Mouse (Mus musculus): ENCODE results near the gene Cartpt. TPM values are rescaled to one million over a fixed set of nuclear protein-coding genes. Genes with fewer than 3 reads are reported as not detected.
"Not testable (repeated sequence)": the region's sequence is repeated elsewhere in the genome, so short reads cannot be mapped to it uniquely, and the experiment has no call there.

Gene Cartpt
- polyA plus RNA-seq, 1 experiment, result 7.6 TPM

- peak; percentile 25 for DNase-seq (ENCODE audit: low read depth)
- TF ChIP-seq POLR2A (IDR thresholded peaks at IDR 0.05; ENCODE audit: borderline replicate concordance, extremely low read depth, insufficient read depth, insufficient read length, poor library complexity, severe bottlenecking) (no peak), CTCF (IDR thresholded peaks at IDR 0.05; ENCODE audit: borderline replicate concordance, extremely low read depth, insufficient read depth, insufficient read length) (no peak)
These were observed 978 bp downstream of the Cartpt start for GRCm38 (mm10) chr13:99899670-99900556.

- DNase-seq (ENCODE audit: low read depth), result no peak
- TF ChIP-seq POLR2A (IDR thresholded peaks at IDR 0.05; ENCODE audit: borderline replicate concordance, extremely low read depth, insufficient read depth, insufficient read length, poor library complexity, severe bottlenecking), result no peak
- TF ChIP-seq CTCF (IDR thresholded peaks at IDR 0.05; ENCODE audit: borderline replicate concordance, extremely low read depth, insufficient read depth, insufficient read length), result no peak
These were observed 2.1 kb downstream of the Cartpt start for GRCm38 (mm10) chr13:99898816-99899215.

GRCm38 (mm10) chr13:99885636-99886035 is 15.3 kb downstream of the Cartpt start:
- TF ChIP-seq CTCF (IDR thresholded peaks at IDR 0.05; ENCODE audit: borderline replicate concordance, extremely low read depth, insufficient read depth, insufficient read length) (no peak), POLR2A (IDR thresholded peaks at IDR 0.05; ENCODE audit: borderline replicate concordance, extremely low read depth, insufficient read depth, insufficient read length, poor library complexity, severe bottlenecking) (no peak)
- DNase-seq (ENCODE audit: low read depth), result no peak

GRCm38 (mm10) chr13:99881774-99882173 is 19.1 kb downstream of the Cartpt start:
- DNase-seq (ENCODE audit: low read depth), result not testable (repeated sequence)

GRCm38 (mm10) chr13:99879696-99880095 is 21.2 kb downstream of the Cartpt start:
- TF ChIP-seq POLR2A (IDR thresholded peaks at IDR 0.05; ENCODE audit: borderline replicate concordance, extremely low read depth, insufficient read depth, insufficient read length, poor library complexity, severe bottlenecking) (no peak), CTCF (IDR thresholded peaks at IDR 0.05; ENCODE audit: borderline replicate concordance, extremely low read depth, insufficient read depth, insufficient read length) (no peak)
- no peak for DNase-seq (ENCODE audit: low read depth)

GRCm38 (mm10) chr13:99872059-99872458 is 28.8 kb downstream of the Cartpt start:
- no peak for DNase-seq (ENCODE audit: low read depth)
- no peak for TF ChIP-seq CTCF (IDR thresholded peaks at IDR 0.05; ENCODE audit: borderline replicate concordance, extremely low read depth, insufficient read depth, insufficient read length)
- no peak for TF ChIP-seq POLR2A (IDR thresholded peaks at IDR 0.05; ENCODE audit: borderline replicate concordance, extremely low read depth, insufficient read depth, insufficient read length, poor library complexity, severe bottlenecking)

- peak; percentile 16; the same call in 1 of the 2 replicates for TF ChIP-seq CTCF (IDR thresholded peaks at IDR 0.05; ENCODE audit: borderline replicate concordance, extremely low read depth, insufficient read depth, insufficient read length)
- TF ChIP-seq POLR2A (IDR thresholded peaks at IDR 0.05; ENCODE audit: borderline replicate concordance, extremely low read depth, insufficient read depth, insufficient read length, poor library complexity, severe bottlenecking), result no peak
- DNase-seq (ENCODE audit: low read depth), result no peak
These were observed 32.5 kb downstream of the Cartpt start for GRCm38 (mm10) chr13:99868438-99868837.

- no peak for TF ChIP-seq POLR2A (IDR thresholded peaks at IDR 0.05; ENCODE audit: borderline replicate concordance, extremely low read depth, insufficient read depth, insufficient read length, poor library complexity, severe bottlenecking)
- no peak for TF ChIP-seq CTCF (IDR thresholded peaks at IDR 0.05; ENCODE audit: borderline replicate concordance, extremely low read depth, insufficient read depth, insufficient read length)
- no peak for DNase-seq (ENCODE audit: low read depth)
These were observed 36.6 kb downstream of the Cartpt start for GRCm38 (mm10) chr13:99864331-99864730.

GRCm38 (mm10) chr13:99860670-99861069 is 40.2 kb downstream of the Cartpt start:
- no peak for DNase-seq (ENCODE audit: low read depth)
- TF ChIP-seq POLR2A (IDR thresholded peaks at IDR 0.05; ENCODE audit: borderline replicate concordance, extremely low read depth, insufficient read depth, insufficient read length, poor library complexity, severe bottlenecking) (no peak), CTCF (IDR thresholded peaks at IDR 0.05; ENCODE audit: borderline replicate concordance, extremely low read depth, insufficient read depth, insufficient read length) (0 out of 2 replicates have a peak, but pooled peaks have one; percentile 2)

GRCm38 (mm10) chr13:99859082-99859481 is 41.8 kb downstream of the Cartpt start:
- DNase-seq (ENCODE audit: low read depth), result peak; percentile 88
- no peak for TF ChIP-seq POLR2A (IDR thresholded peaks at IDR 0.05; ENCODE audit: borderline replicate concordance, extremely low read depth, insufficient read depth, insufficient read length, poor library complexity, severe bottlenecking)
- peak; percentile 80 for TF ChIP-seq CTCF (IDR thresholded peaks at IDR 0.05; ENCODE audit: borderline replicate concordance, extremely low read depth, insufficient read depth, insufficient read length)

- DNase-seq (ENCODE audit: low read depth), result peak; percentile 72
- TF ChIP-seq POLR2A (IDR thresholded peaks at IDR 0.05; ENCODE audit: borderline replicate concordance, extremely low read depth, insufficient read depth, insufficient read length, poor library complexity, severe bottlenecking) (no peak), CTCF (IDR thresholded peaks at IDR 0.05; ENCODE audit: borderline replicate concordance, extremely low read depth, insufficient read depth, insufficient read length) (no peak)
These were observed 43.0 kb downstream of the Cartpt start for GRCm38 (mm10) chr13:99857879-99858278.

- no peak for DNase-seq (ENCODE audit: low read depth)
- TF ChIP-seq POLR2A (IDR thresholded peaks at IDR 0.05; ENCODE audit: borderline replicate concordance, extremely low read depth, insufficient read depth, insufficient read length, poor library complexity, severe bottlenecking) (no peak), CTCF (IDR thresholded peaks at IDR 0.05; ENCODE audit: borderline replicate concordance, extremely low read depth, insufficient read depth, insufficient read length) (no peak)
These were observed 43.6 kb downstream of the Cartpt start for GRCm38 (mm10) chr13:99857336-99857735.
